Mouse (Mus musculus): ENCODE results near the gene Nop2.

DNA sequence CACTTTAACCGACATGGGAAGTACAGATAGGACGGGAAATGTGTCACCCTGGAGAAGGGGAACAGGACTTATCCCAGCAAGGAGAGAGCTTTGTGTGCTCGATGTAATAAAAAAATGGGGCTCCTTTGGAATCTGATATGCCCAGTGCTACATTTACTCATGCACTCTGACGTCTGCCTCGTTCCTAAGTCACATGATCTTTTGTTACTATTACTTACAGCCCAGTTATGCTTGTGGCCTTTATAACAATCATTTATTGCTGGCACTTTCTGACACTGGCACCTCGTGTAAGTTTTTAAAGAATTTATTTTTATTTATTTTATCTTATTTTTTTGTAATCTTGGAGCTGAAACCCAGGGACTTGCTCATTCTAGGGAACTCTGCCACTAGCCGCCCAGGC is 61.7 kb downstream of the Nop2 start:
- TF ChIP-seq CTCF (IDR thresholded peaks at IDR 0.05; ENCODE audit: low read depth), result no peak
- no peak for TF ChIP-seq EP300 (optimal IDR thresholded peaks at IDR 0.05)

Measured in stomach, postnatal 0 days (tissue).